Mouse (Mus musculus) heart, postnatal 0 days (tissue): ENCODE results near the gene Cdk19.

ENCODE experiments used
- CTCF ChIP-seq: IDR thresholded peaks from 2 replicates; pipeline ENCODE4 v1.5.1; 2016; ENCODE audit warnings: antibody characterized with exemption, control low read depth, low read depth
- EP300 ChIP-seq: IDR thresholded peaks from 2 replicates; pipeline ENCODE4 v1.6.1; 2016; ENCODE audit warnings: antibody characterized with exemption, low read depth

DNA sequence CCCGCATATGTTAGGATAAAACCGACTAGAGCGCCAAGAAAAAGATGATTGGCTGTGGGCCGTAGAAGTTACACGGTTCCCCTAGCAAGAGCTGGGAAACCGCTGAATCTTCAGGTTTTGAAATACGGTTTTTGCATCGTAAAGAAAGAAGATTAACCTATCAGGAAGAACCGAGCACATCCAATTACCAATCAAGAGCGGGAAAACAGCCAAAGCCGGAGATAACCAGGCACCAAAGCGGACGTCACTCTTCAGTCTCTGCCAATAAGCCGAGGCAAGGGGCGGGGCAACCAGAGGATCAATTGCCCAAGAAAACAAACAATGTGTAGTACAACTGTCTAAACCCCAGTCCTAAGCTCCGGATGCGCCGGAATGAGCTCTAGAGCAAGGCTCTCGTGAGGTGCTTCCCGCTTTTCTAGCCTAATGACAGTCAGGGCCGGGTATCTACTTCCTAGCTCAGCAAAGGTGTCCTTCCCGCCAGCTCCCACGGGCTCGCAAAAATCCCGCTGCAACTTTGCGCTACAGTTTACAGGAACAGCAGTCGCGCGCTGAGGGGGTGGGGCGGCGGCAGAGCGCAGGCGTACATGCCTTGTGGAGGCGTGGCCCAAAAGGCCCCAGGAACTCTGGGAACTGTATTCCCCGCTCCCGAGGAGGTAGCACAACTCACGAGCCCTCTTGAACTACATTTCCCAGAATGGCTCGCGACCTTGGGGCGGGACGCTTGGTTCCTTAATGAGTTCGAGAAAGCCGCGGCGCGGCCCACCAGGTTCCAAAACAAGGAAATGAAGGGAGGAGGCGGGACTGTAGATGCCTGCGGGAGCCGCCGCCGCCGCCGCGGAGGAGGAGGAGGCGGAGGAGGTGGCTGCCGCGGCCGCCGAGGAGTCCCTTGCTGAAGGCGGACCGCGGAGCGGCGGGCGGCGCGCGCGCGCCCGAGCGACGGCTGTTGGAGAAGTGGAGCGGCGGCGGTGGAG lies 9.5 kb downstream of the Cdk19 start:
- TF ChIP-seq CTCF (no peak), EP300 (no peak)
